Mouse (Mus musculus) spleen, adult 2 months (tissue): ENCODE measurements around the gene Vsig10. TPM values are rescaled to one million over a fixed set of nuclear protein-coding genes. Genes with fewer than 3 reads are reported as not detected.

ENCODE experiments used
- DNase-seq, 2 experiments: peaks; one replicate each; pipeline versions ENCODE4 v3.0.0 to v3.0.0-alpha.2; 2012 to 2021; ENCODE audit warnings: low spot score in 2 of 2, low read depth in 1 of 2
- H3K27ac ChIP-seq: fragments of 200-500 bp; 2 replicates; pipeline ENCODE4 v1.5.1; 2012; ENCODE audit warnings: low read length, inconsistent platforms; ENCODE audit not compliant: insufficient read depth
- H3K27me3 ChIP-seq: fragments of 200-500 bp; 2 replicates; pipeline ENCODE4 v1.6.1; 2012; ENCODE audit warnings: mild to moderate bottlenecking, moderate library complexity, low read length, inconsistent platforms; ENCODE audit not compliant: control insufficient read depth, insufficient read depth
- H3K36me3 ChIP-seq: fragments of 200-500 bp; 2 replicates; pipeline ENCODE4 v1.6.1; 2012; ENCODE audit warnings: mild to moderate bottlenecking, low read length, inconsistent platforms; ENCODE audit not compliant: control insufficient read depth, insufficient read depth
- H3K4me1 ChIP-seq: fragments of 200-500 bp; 2 replicates; pipeline ENCODE4 v1.6.1; 2011; ENCODE audit warnings: inconsistent platforms; ENCODE audit not compliant: control insufficient read depth, insufficient read depth, insufficient read length
- H3K4me3 ChIP-seq: fragments of 200-500 bp; 2 replicates; pipeline ENCODE4 v1.5.1; 2011; ENCODE audit warnings: mild to moderate bottlenecking, inconsistent platforms; ENCODE audit not compliant: insufficient read depth, insufficient read length; ENCODE audit errors: extremely low read depth
- CTCF ChIP-seq: fragments of 200-500 bp; IDR thresholded peaks from 2 replicates; pipeline ENCODE4 v1.5.1; 2011; ENCODE audit warnings: mild to moderate bottlenecking, inconsistent platforms; ENCODE audit not compliant: insufficient read depth, insufficient read length, insufficient replicate concordance; ENCODE audit errors: extremely low read depth
- POLR2A ChIP-seq: fragments of 200-500 bp; IDR thresholded peaks from 2 replicates; pipeline ENCODE4 v1.6.1; 2011; ENCODE audit warnings: low read depth, low read length, inconsistent platforms
- WGBS: fragments of 180-500 bp; shearing (Covaris S2); methylation state at CpG from one replicate; pipeline ENCODE4 v1.1.7; 2018; 5-methylcytosine and 5-hydroxymethylcytosine counted together
- polyA plus RNA-seq: library from polyadenylated mRNA; depleted of rRNA; stranded (reverse); fragments of >200 nt; gene quantifications from 2 replicates; pipeline ENCODE4 v1.2.3, GENCODE M21; 2012

Vsig10 gene
- polyA plus RNA-seq, 1 experiment, result 11.0 TPM

- WGBS, result 6% methylated on average over 8 of the region's 8 CpGs
- peaks cover 9% of the 10 kb centered on the region; the same call in 1 of the 2 replicates for H3K4me1 ChIP-seq
- H3K36me3 ChIP-seq, result no peaks in the 10 kb centered on the region
- TF ChIP-seq CTCF (no peak), POLR2A (no peak)
- no peak overlapping the region for H3K4me3 ChIP-seq
- peak in 1 of 2 experiments; percentile 33 for DNase-seq
- no peak overlapping the region for H3K27ac ChIP-seq
- H3K27me3 ChIP-seq, result no peaks in the 10 kb centered on the region
Measured at GRCm38 (mm10) chr5:117354121-117354520, 35.2 kb downstream of the Vsig10 start.

GRCm38 (mm10) chr5:117355648-117356303 lies 36.9 kb downstream of the Vsig10 start:
- H3K27me3 ChIP-seq, result no peaks in the 10 kb centered on the region

GRCm38 (mm10) chr5:117356365-117357128 lies 37.7 kb downstream of the Vsig10 start:
- Histone ChIP-seq H3K36me3 (no peaks in the 10 kb centered on the region), H3K4me1 (peaks cover 13% of the 10 kb centered on the region; the same call in 1 of the 2 replicates), H3K27me3 (no peaks in the 10 kb centered on the region), H3K4me3 (peak overlapping the region; percentile 49), H3K27ac (peak overlapping the region; percentile 37)
- peak in 1 of 2 experiments; percentile 20 for DNase-seq
- WGBS, result 2% methylated on average over 20 of the region's 24 CpGs
- no peak for TF ChIP-seq POLR2A
- TF ChIP-seq CTCF, result no peak

More at GRCm38 (mm10) chr5:117355648-117356303, 36.9 kb downstream of the Vsig10 start:
- TF ChIP-seq CTCF (no peak), POLR2A (no peak)
- H3K27ac ChIP-seq, result no peak overlapping the region
- H3K4me1 ChIP-seq, result peaks cover 13% of the 10 kb centered on the region; the same call in 1 of the 2 replicates
- no peak for DNase-seq
- H3K36me3 ChIP-seq, result no peaks in the 10 kb centered on the region
- no peak overlapping the region for H3K4me3 ChIP-seq
- WGBS, result 45% methylated on average over 14 of the region's 14 CpGs

GRCm38 (mm10) chr5:117357129-117357477 lies 38.2 kb downstream of the Vsig10 start, which contains the start of gene Wsb2:
TSS of gene Wsb2 (plus strand) at chr5:117357304.
- Histone ChIP-seq H3K36me3 (no peaks in the 10 kb centered on the region), H3K4me1 (peaks cover 13% of the 10 kb centered on the region; the same call in 1 of the 2 replicates), H3K4me3 (peak within 1 kb of the TSS; percentile 85), H3K27me3 (no peaks in the 10 kb centered on the region), H3K27ac (peak within 1 kb of the TSS; percentile 68)
- TF ChIP-seq POLR2A (no peak), CTCF (no peak)
- WGBS, result 0% methylated on average over 10 of the region's 54 CpGs
- DNase-seq, result peak; percentile 44 to 87

- DNase-seq, result no peak
- peak overlapping the region; percentile 68 for H3K27ac ChIP-seq
- WGBS, result 3% methylated on average over 43 of the region's 49 CpGs
- no peak for TF ChIP-seq POLR2A
- no peak for TF ChIP-seq CTCF
- H3K4me3 ChIP-seq, result peak overlapping the region; percentile 85
- H3K4me1 ChIP-seq, result peaks cover 13% of the 10 kb centered on the region; the same call in 1 of the 2 replicates
- H3K27me3 ChIP-seq, result no peaks in the 10 kb centered on the region
- no peaks in the 10 kb centered on the region for H3K36me3 ChIP-seq
Measured at GRCm38 (mm10) chr5:117357478-117358247, 38.8 kb downstream of the Vsig10 start.

GRCm38 (mm10) chr5:117358248-117358630 lies 39.4 kb downstream of the Vsig10 start:
- DNase-seq, result no peak
- peaks cover 17% of the 10 kb centered on the region; the same call in 1 of the 2 replicates for H3K4me1 ChIP-seq
- no peaks in the 10 kb centered on the region for H3K36me3 ChIP-seq
- H3K4me3 ChIP-seq, result peak overlapping the region; percentile 85
- no peaks in the 10 kb centered on the region for H3K27me3 ChIP-seq
- no peak for TF ChIP-seq POLR2A
- 29% methylated on average over 6 of the region's 6 CpGs for WGBS
- H3K27ac ChIP-seq, result peak overlapping the region; percentile 68
